Comparison of ENCODE assay signal across 8 mouse cellular contexts in the genomic region with DNA sequence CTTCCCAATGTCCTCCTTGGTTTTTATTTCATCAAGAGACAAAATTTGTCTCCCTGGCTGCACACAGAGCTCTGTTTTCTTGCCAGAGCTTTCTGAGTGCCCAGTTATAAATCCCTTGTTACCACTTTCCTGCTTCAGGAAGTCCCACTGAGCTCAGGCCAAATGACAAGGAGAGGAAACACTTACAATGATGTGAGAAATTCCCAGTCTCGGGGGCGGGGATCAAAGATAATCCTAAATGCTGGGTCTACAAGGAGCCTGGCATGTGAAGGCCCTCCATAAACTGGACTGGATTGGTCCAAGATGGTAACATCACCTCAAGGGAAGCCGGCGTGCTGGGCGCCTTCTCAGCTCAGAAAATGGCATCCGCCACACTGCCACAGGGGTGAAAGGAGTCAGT. TPM values are rescaled to one million over a fixed set of nuclear protein-coding genes. Genes with fewer than 3 reads are reported as not detected.
A peak's percentile ranks its signal among the peaks of the same experiment; 100 is the strongest.
DNase-seq lines count a peak whose midpoint lies in the region; TF ChIP-seq lines count a peak whose summit lies in the region.

No protein-coding gene starts in this region.

- 70% methylated on average over 6 of the region's 6 CpGs for WGBS in kidney, adult 2 months

- TF ChIP-seq POLR2A in kidney, adult 2 months (IDR thresholded peaks at IDR 0.05; ENCODE audit: low read depth, low read length), result no peak

- peak; percentile 44 for DNase-seq in adrenal gland, postnatal 14 days
- no peak for DNase-seq in adrenal gland, adult 8-10 months
- peak; percentile 56 to 71 for DNase-seq in heart, adult 18-20 months
- peak; percentile 73 for DNase-seq in kidney, adult 2 months
- DNase-seq in lung, postnatal 36 days, result peak; percentile 74
- no peak for DNase-seq in left cerebral cortex, adult 8-10 months (ENCODE audit: low spot score in 2 of 2)
- DNase-seq in thymus, postnatal 36 days, result no peak
- DNase-seq in spleen, postnatal 14 days (ENCODE audit: low spot score in 2 of 2), result no peak

- H3K4me3 ChIP-seq in kidney, adult 2 months (ENCODE audit: insufficient read depth, low read depth, low read length), result no peak overlapping the region

- H3K4me1 ChIP-seq in kidney, adult 2 months (ENCODE audit: control insufficient read depth, insufficient read depth, low read length), result no peaks in the 10 kb centered on the region; the same call in 1 of the 2 replicates

- TF ChIP-seq CTCF in kidney, adult 2 months (conservative IDR thresholded peaks at IDR 0.05; ENCODE audit: insufficient read depth, insufficient read length, low read depth, low read length), result no peak

- peak overlapping the region; percentile 36 for H3K27ac ChIP-seq in kidney, adult 2 months (ENCODE audit: insufficient read depth, low read depth, low read length)

- no peaks in the 10 kb centered on the region for H3K27me3 ChIP-seq in kidney, adult 2 months (replicated peaks; ENCODE audit: control insufficient read depth, insufficient read depth, low read length)

- H3K36me3 ChIP-seq in kidney, adult 2 months (ENCODE audit: control insufficient read depth, insufficient read depth, low read length), result no peaks in the 10 kb centered on the region

RNA-seq across cellular contexts. Expression of a gene that starts 49.3 kb away (rescaled TPM):
- total RNA-seq in adrenal gland, postnatal 14 days (2021), result 75.2 and 79.0 TPM in 2 replicates
- total RNA-seq in adrenal gland, adult 8-10 months (2022), result 100 to 1,000 TPM in 1 of 4 experiments, 10 to 100 TPM in 3; 89.4 to 107 (median 93.5) TPM
- 10 to 100 TPM; 40.3 to 44.6 TPM for total RNA-seq in heart, adult 18-20 months (2021)
- 16.2 and 28.0 TPM in 2 replicates for polyA plus RNA-seq in kidney, adult 2 months (2012; rRNA removed)
- total RNA-seq in left cerebral cortex, adult 8-10 months (2022), result 10 to 100 TPM; 57.4 to 69.0 (median 60.8) TPM

RNA-seq across cellular contexts. Expression of a gene that starts 49.3 kb away (rescaled TPM):
- 23.8 and 25.0 TPM in 2 replicates for total RNA-seq in adrenal gland, postnatal 14 days (2021)
- 10 to 100 TPM; 18.3 to 23.6 (median 20.1) TPM for total RNA-seq in adrenal gland, adult 8-10 months (2022)
- total RNA-seq in heart, adult 18-20 months (2021), result 10 to 100 TPM; 24.6 to 27.4 TPM
- 8.7 and 9.3 TPM in 2 replicates for polyA plus RNA-seq in kidney, adult 2 months (2012; rRNA removed)
- total RNA-seq in left cerebral cortex, adult 8-10 months (2022), result 10 to 100 TPM; 12.5 to 19.1 (median 18.6) TPM

Comparison
In these comparisons a context has a peak if more than half of its experiments do, and no peak if none do; other contexts are left out.
1. DNase-seq: peak in adrenal gland, postnatal 14 days (single experiment), heart, adult 18-20 months (2 of 2), kidney, adult 2 months (single experiment) and lung, postnatal 36 days (single experiment); none in adrenal gland, adult 8-10 months (single experiment), left cerebral cortex, adult 8-10 months (0 of 2), thymus, postnatal 36 days (0 of 2) and spleen, postnatal 14 days (0 of 2).